Mouse (Mus musculus): ENCODE data around the gene Cd6.

- TF ChIP-seq CTCF (IDR thresholded peaks at IDR 0.05; ENCODE audit: insufficient read depth, low read length) (no peak), POLR2A (IDR thresholded peaks at IDR 0.05; ENCODE audit: borderline replicate concordance, extremely low read depth, low read depth, low read length) (no peak)
Observed at GRCm38 (mm10) chr19:10759525-10759924, 70.3 kb downstream of the Cd6 start.

Measured in lung, adult 2 months (tissue).